Mouse (Mus musculus) limb, embryonic 13.5 days (tissue): ENCODE data around the gene Sirt4. TPM values are rescaled to one million over a fixed set of nuclear protein-coding genes. Genes with fewer than 3 reads are reported as not detected.
A peak's percentile ranks its signal among the peaks of the same experiment; 100 is the strongest.

ENCODE experiments used
- ATAC-seq: fragments of 200-750 bp; cut with Nextera tagmentation; 2 replicates; pipeline ENCODE4 v1.8.0; 2017; ENCODE audit warnings: low read depth, moderate number of reproducible peaks, moderate TSS enrichment; ENCODE audit not compliant: low FRiP score
- H3K27ac ChIP-seq: fragments of 300-500 bp; sonication (generic); 2 replicates; pipeline ENCODE4 v1.5.1; 2015; ENCODE audit warnings: inconsistent platforms, mild to moderate bottlenecking, moderate library complexity
- H3K27me3 ChIP-seq: fragments of 300-500 bp; sonication (generic); 2 replicates; pipeline ENCODE4 v1.6.1; 2015; ENCODE audit warnings: mild to moderate bottlenecking, inconsistent platforms
- H3K36me3 ChIP-seq: fragments of 300-500 bp; sonication (generic); 2 replicates; pipeline ENCODE4 v1.6.1; 2015; ENCODE audit warnings: inconsistent platforms, mild to moderate bottlenecking, moderate library complexity
- H3K4me1 ChIP-seq: fragments of 300-500 bp; sonication (generic); 2 replicates; pipeline ENCODE4 v1.6.1; 2015; ENCODE audit warnings: inconsistent platforms
- H3K4me2 ChIP-seq: fragments of 300-500 bp; sonication (generic); replicated peaks from 2 replicates; pipeline ENCODE4 v1.6.1; 2015; ENCODE audit warnings: inconsistent platforms, mild to moderate bottlenecking, moderate library complexity
- H3K4me3 ChIP-seq: fragments of 300-500 bp; sonication (generic); 2 replicates; pipeline ENCODE4 v1.5.1; 2015; ENCODE audit warnings: moderate library complexity, mild to moderate bottlenecking, inconsistent platforms
- H3K9ac ChIP-seq: fragments of 300-500 bp; sonication (generic); 2 replicates; pipeline ENCODE4 v1.6.1; 2015; ENCODE audit warnings: mild to moderate bottlenecking, inconsistent platforms
- H3K9me3 ChIP-seq: fragments of 300-500 bp; sonication (generic); 2 replicates; pipeline ENCODE4 v1.6.1; 2016; ENCODE audit warnings: inconsistent platforms
- WGBS: fragments of 180-500 bp; shearing (Covaris S2); methylation state at CpG from one replicate; pipeline ENCODE4 v1.1.7; 2015; 5-methylcytosine and 5-hydroxymethylcytosine counted together
- polyA plus RNA-seq: library from polyadenylated mRNA; unstranded; fragments of >200 nt; fragmentation: Nextera tagmentation; extraction: Ambion mirVana; gene quantifications from 2 replicates; pipeline ENCODE4 v1.2.1, GENCODE M21; 2015

Sirt4 gene
- polyA plus RNA-seq, 1 experiment from 2014 or later: 27.5 TPM

DNA sequence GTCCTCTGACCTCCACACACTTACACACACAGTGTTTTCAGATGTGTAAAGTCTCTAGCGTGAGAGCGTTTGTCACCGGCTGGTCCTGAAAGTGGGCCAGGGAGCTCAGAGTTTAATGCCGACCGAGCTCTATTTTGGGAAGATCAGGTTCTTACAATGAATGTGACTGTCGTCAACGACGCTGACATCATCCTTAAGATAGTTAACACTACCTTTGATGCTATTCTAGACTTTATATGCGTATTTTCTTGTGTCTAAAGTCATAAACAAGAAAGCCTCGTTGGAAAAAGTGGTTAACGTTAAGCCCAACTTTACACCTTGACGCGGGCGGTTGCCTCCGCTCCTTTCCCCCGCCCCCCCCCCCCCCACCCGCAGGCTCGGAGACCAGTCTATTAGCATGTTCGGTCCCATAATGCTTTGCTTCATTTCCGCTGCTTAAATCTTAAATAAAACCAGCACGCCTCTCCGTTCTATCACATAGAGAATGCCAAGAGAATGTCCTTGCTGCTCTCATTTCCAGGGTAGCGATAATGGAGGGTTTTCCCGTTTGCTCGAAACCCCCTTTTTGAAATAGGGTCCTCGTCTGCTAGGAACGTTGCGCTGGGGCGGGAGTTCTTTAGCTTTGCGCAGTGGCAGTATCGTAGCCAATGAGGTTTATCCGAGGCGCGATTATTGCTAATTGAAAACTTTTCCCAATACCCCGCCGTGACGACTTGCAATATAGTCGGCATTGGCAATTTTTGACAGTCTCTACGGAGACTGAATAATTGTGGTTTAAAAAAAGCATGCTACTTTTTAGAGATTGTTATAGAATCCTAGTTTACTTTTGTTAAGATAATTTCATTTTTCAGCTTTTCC lies 4.5 kb upstream of the Sirt4 start:
- Histone ChIP-seq H3K4me2 (peak overlapping the region; percentile 65), H3K4me1 (peaks cover 40% of the 10 kb centered on the region), H3K4me3 (peak overlapping the region; percentile 39), H3K27me3 (no peaks in the 10 kb centered on the region), H3K27ac (peak overlapping the region; percentile 100), H3K36me3 (no peaks in the 10 kb centered on the region), H3K9me3 (no peaks in the 10 kb centered on the region), H3K9ac (peak overlapping the region; percentile 83)
- peak; percentile 62 for ATAC-seq
- under 1% methylated on average over 39 of the region's 39 CpGs for WGBS

DNA sequence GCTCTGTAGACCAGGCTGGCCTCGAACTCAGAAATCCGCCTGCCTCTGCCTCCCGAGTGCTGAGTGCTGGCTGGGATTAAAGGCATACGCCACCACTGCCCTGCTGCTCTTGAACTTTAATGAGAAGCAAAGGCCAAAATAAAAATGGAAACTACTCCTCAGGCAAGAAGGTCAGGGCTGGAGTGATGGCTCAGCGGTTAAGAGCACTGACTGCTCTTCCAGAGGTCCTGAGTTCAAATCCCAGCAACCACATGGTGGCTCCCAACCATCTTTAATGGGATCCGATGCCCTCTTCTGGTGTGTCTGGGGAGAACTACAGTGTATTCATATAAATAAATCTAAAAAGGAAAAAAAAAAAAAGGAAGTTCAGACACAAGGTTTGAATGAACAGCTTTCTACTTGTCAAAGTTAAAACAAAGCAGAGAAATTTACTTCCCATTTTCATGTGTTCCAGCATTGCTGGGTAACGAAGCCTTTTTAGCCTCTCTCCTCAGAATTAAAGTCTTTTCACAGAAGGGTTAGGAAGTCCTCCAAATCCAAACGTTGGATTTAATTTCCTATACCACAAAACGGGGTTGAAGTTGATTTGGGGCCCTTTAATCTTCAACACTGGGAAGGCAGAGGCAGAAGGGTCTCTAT lies 3.5 kb upstream of the Sirt4 start:
- no peak overlapping the region; the same call in 1 of the 2 replicates for H3K4me3 ChIP-seq
- 70% methylated on average over 9 of the region's 9 CpGs for WGBS
- H3K4me1 ChIP-seq: peaks cover 32% of the 10 kb centered on the region
- H3K4me2 ChIP-seq: peak overlapping the region; percentile 65; the same call in 1 of the 2 replicates
- no peak for ATAC-seq
- H3K9me3 ChIP-seq: no peaks in the 10 kb centered on the region
- no peak overlapping the region for H3K9ac ChIP-seq
- H3K36me3 ChIP-seq: no peaks in the 10 kb centered on the region
- no peak overlapping the region for H3K27ac ChIP-seq
- H3K27me3 ChIP-seq: peaks cover under 1% of the 10 kb centered on the region; the same call in 1 of the 2 replicates

DNA sequence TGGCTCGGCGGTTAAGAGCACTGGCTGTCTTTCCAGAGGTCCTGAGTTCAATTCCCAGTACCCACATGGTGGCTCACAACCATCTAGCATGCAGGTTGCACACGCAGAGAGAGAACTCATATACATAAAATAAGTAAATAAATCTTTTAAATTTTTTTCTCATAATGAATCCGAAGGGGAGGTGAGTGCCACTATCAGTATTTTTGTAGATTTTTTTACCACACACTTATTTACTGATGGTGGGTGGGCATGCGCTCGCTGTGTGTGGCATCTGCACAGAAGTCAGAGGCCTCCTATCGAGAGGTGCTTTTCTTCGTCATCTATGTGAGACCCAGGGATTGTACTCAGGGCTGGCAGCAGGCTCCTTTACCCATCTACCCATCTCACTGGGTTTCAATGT lies 2.8 kb upstream of the Sirt4 start:
- H3K27me3 ChIP-seq: peaks cover 7% of the 10 kb centered on the region
- no peak overlapping the region for H3K4me2 ChIP-seq
- no peak for ATAC-seq
- H3K4me1 ChIP-seq: peaks cover 33% of the 10 kb centered on the region
- H3K9ac ChIP-seq: no peak overlapping the region
- H3K36me3 ChIP-seq: 0 out of 2 replicates have a peak, but pooled peaks cover 1% of the 10 kb centered on the region
- 86% methylated on average over 8 of the region's 8 CpGs for WGBS
- H3K9me3 ChIP-seq: no peaks in the 10 kb centered on the region
- H3K4me3 ChIP-seq: no peak overlapping the region
- no peak overlapping the region for H3K27ac ChIP-seq

DNA sequence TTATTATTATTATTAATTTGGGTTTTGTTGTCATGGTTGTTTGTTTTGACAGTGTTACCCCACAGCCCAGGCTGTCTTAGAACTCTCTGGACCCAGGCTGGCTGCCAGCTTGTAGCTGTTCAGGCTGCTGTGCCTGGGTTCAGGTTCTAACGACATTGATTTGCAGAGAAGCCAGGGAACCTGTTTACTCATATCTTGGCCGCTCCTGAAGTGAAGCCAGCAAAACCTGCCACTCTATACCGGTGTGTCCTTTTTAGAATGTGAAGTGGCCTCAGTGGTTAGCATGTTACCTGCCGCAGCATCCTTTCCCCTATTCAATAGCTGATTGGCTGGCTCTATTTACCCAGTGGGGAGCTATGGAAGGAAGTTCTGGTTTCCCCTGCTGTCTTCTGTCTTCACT lies 2.2 kb upstream of the Sirt4 start:
- Histone ChIP-seq H3K9me3 (no peaks in the 10 kb centered on the region), H3K27ac (no peak overlapping the region), H3K36me3 (0 out of 2 replicates have a peak, but pooled peaks cover 3% of the 10 kb centered on the region), H3K9ac (no peak overlapping the region), H3K4me3 (no peak overlapping the region), H3K4me1 (peaks cover 29% of the 10 kb centered on the region), H3K27me3 (peaks cover 13% of the 10 kb centered on the region), H3K4me2 (no peak overlapping the region)
- ATAC-seq: no peak
- WGBS: 37% methylated on average over 4 of the region's 4 CpGs

DNA sequence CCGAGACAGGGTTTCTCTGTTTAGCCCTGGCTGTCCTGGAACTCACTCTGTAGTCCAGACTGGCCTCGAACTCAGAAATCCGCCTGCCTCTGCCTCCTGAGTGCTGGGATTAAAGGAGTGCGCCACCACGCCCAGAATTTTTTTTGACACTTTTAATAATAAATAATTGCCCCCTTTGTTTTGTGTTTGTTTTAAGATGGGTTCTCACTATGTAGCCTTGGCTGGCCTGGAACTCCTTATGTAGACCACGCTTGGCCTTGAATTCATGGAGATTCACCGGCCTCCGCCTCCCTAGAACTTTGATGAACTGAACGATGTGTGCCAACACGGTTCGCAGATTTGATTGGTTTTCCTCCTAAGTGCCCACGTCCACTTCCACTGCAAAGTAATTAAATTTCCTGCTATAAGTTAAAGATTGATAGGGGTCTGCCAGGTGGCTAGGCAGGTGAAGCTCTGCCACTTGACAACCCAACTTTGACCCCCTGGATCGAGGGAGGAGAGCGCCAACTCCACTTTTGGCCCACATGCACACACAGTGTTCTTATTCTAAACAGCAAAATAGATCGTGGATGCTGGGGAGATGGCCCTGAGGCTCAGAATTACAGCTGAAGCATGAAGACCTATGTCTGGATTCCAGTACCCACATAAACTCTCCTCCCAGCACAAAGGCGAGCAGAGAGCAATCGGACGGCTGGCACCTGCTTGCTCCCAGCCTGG lies 1.1 kb upstream of the Sirt4 start:
- H3K4me3 ChIP-seq: no peak overlapping the region
- 85% methylated on average over 18 of the region's 18 CpGs for WGBS
- H3K4me1 ChIP-seq: peaks cover 18% of the 10 kb centered on the region
- no peak overlapping the region for H3K9ac ChIP-seq
- H3K27me3 ChIP-seq: peaks cover 19% of the 10 kb centered on the region
- H3K9me3 ChIP-seq: no peaks in the 10 kb centered on the region
- no peak overlapping the region for H3K4me2 ChIP-seq
- H3K36me3 ChIP-seq: 0 out of 2 replicates have a peak, but pooled peaks cover 3% of the 10 kb centered on the region
- no peak overlapping the region for H3K27ac ChIP-seq
- no peak for ATAC-seq

DNA sequence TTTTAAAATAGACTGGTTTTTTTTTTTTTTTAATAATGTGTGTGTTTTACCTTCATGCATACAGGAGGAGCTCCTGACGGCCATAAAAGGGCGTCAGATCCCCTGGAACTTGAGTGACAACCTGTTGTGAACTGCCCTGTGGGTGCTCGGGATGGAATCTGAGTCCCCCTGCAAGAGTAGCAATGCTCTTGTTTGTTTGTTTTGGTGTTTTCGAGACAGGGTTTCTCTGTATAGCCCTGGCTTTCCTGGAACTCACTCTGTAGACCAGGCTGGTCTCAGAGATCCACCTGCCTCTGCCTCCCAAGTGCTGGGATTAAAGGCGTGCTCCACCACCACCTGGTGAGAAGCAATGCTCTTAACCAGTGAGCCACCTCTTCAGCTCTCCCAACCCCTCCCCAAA lies 471 bp upstream of the Sirt4 start:
- H3K9me3 ChIP-seq: no peaks in the 10 kb centered on the region
- ATAC-seq: no peak
- 67% methylated on average over 5 of the region's 5 CpGs for WGBS
- H3K9ac ChIP-seq: peak overlapping the region; percentile 65
- H3K36me3 ChIP-seq: peaks cover 7% of the 10 kb centered on the region
- H3K4me1 ChIP-seq: peaks cover 21% of the 10 kb centered on the region
- peaks cover 23% of the 10 kb centered on the region for H3K27me3 ChIP-seq
- H3K4me2 ChIP-seq: peak overlapping the region; percentile 71
- H3K4me3 ChIP-seq: peak overlapping the region; percentile 51
- H3K27ac ChIP-seq: no peak overlapping the region

DNA sequence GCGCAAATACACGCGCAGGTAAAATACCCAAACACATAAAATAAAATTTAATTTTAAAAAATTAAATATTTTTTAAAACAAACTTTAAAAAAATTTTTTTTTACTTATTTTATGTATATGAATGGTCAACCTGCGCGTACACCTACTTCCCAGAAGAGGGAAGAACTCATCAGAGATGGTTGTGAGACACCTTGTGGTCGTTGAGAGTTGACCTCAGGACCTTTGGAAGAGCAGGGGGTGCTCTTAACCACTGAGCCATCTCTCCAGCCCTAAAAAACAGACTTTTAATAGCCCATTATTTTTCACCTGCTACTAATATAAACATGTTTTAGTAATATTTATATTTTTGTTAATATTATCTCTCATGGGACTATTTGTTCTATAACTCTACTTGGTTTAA lies 1.1 kb downstream of the Sirt4 start:
- Histone ChIP-seq H3K27me3 (peaks cover 30% of the 10 kb centered on the region), H3K4me2 (peak overlapping the region; percentile 50; the same call in 1 of the 2 replicates), H3K36me3 (peaks cover 17% of the 10 kb centered on the region), H3K9me3 (no peaks in the 10 kb centered on the region), H3K27ac (no peak overlapping the region), H3K9ac (no peak overlapping the region), H3K4me1 (peaks cover 17% of the 10 kb centered on the region), H3K4me3 (no peak overlapping the region)
- no peak for ATAC-seq
- WGBS: 39% methylated on average over 6 of the region's 6 CpGs

DNA sequence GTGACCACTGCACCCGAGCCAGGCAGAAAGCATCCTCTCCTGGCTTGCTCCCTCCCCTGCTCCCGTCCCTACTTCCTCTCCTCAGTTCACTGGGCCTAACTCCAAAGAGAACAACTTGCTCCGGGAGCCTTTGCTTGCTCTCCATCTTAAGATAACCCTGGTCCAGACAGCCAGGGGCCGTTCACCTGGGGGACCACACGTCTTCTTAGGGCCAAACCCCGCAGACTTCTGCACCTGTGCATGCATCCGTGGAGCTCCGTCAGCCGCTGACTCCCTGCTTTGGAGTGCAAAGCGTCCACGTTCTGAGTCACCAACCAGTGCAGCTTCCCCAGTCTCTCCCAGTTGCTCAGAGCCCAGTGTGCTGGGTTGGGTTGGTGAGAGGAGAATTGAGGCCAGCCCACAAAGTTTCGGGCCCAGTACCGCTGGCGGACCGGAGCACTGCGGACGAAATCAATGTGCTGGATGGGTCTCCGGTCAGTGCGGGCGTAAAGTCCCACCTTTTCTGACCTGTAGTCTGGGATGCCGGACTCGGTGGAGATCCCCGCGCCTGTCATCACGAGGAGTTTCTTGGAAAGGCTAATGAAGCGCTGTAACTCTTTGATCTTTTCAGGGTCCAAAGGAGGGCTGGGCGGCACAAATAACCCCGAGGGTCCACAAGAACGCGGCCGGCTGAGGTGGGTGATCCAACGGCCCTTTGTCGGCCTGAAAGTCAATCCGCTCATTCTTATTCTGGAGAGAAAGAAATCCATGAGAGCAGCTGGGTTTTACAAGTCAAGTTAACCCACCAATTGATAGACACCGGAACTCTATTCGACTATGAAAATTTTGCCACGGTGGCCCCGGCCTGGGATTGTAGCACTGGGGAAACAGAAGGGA lies 1.9 kb downstream of the Sirt4 start:
- Histone ChIP-seq H3K4me1 (peaks cover 17% of the 10 kb centered on the region), H3K36me3 (peaks cover 18% of the 10 kb centered on the region), H3K4me2 (peak overlapping the region; percentile 50), H3K9ac (peak overlapping the region; percentile 31), H3K27ac (no peak overlapping the region), H3K4me3 (peak overlapping the region; percentile 25), H3K27me3 (peaks cover 30% of the 10 kb centered on the region), H3K9me3 (no peaks in the 10 kb centered on the region)
- no peak for ATAC-seq
- 34% methylated on average over 38 of the region's 38 CpGs for WGBS

DNA sequence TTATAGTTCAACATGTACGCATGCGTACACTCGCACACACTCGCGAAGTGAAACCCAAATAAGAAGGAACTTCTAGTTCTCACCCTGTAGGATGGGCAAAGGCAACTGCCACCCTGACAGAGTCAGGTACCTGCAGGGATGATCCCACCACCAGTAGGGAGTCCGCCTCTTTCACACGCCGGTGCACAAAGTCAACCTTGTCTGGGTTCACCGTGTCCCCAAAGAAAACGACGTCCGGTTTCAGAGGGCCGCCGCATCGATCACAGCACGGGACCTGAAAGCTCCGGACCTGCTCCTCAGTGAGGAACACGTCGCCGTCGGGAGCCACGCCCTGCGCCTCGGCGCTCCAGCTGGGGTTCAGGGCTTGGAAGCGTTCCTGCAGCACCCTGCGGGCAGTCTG lies 4.4 kb downstream of the Sirt4 start:
- peak overlapping the region; percentile 56 for H3K4me2 ChIP-seq
- peaks cover 27% of the 10 kb centered on the region for H3K4me1 ChIP-seq
- H3K27ac ChIP-seq: no peak overlapping the region
- 18% methylated on average over 27 of the region's 27 CpGs for WGBS
- no peak for ATAC-seq
- peak overlapping the region; percentile 26 for H3K4me3 ChIP-seq
- no peaks in the 10 kb centered on the region for H3K9me3 ChIP-seq
- H3K36me3 ChIP-seq: peaks cover 24% of the 10 kb centered on the region
- peaks cover 30% of the 10 kb centered on the region for H3K27me3 ChIP-seq
- peak overlapping the region; percentile 48; the same call in 1 of the 2 replicates for H3K9ac ChIP-seq

DNA sequence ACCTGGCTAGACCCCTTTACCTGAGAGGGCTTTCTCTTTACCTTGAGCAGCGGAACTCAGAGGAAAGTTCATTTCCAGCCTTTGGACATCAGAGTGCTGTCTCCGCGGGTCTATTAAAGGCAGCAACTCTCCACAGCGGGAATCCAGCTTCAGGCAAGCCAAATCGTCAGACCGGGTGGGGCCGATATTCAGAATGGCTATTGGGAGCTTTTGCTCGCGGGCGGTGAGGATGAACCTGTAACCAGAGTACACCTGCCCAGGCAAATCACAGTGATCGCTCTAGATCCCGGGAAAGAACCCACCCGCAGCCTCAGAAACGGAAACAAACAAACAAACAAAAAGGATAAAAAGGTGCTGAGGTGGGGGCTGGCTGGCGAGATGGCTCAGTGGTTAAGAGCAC lies 5.0 kb downstream of the Sirt4 start:
- H3K9ac ChIP-seq: no peak overlapping the region
- peaks cover 24% of the 10 kb centered on the region for H3K36me3 ChIP-seq
- no peak overlapping the region for H3K4me3 ChIP-seq
- peaks cover 30% of the 10 kb centered on the region for H3K27me3 ChIP-seq
- 40% methylated on average over 15 of the region's 15 CpGs for WGBS
- no peaks in the 10 kb centered on the region for H3K9me3 ChIP-seq
- peak overlapping the region; percentile 56; the same call in 1 of the 2 replicates for H3K4me2 ChIP-seq
- peaks cover 24% of the 10 kb centered on the region for H3K4me1 ChIP-seq
- H3K27ac ChIP-seq: no peak overlapping the region
- ATAC-seq: no peak

DNA sequence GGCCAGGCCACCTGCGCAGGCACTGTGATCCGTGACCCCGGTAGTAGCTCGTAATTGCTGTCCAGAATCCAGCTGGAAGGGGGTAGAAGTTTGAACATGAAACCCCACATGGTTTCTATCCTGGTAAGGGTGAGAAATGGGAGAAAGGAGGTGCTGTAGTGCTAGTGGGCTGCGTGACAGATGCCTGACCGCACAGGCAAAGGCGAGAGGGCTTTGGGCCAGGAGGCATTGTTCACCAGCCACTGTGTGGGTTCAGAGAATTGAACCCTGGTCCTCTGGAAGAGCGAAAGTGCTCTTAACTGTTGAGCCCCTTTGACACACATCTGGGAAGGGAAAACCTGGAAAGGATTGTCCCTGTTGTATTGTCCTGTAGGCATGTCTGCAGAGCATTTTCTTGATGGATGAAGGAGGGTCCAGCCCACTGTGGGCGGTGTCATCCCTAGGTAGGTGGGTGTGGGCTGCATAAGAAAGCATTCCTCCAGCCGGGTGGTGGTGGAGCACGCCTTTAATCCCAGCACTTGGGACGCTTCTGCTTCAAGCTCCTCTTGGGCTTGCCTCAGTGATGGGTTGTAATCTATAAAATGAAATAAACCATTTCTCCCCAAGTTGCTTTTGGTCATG lies 8.3 kb downstream of the Sirt4 start:
- peak; percentile 29; the same call in 1 of the 2 replicates for ATAC-seq
- Histone ChIP-seq H3K9me3 (no peaks in the 10 kb centered on the region), H3K27ac (no peak overlapping the region), H3K9ac (peak overlapping the region; percentile 51; the same call in 1 of the 2 replicates), H3K4me3 (peak overlapping the region; percentile 43), H3K27me3 (peaks cover 14% of the 10 kb centered on the region), H3K36me3 (peaks cover 21% of the 10 kb centered on the region), H3K4me1 (peaks cover 14% of the 10 kb centered on the region), H3K4me2 (peak overlapping the region; percentile 63)
- 31% methylated on average over 12 of the region's 12 CpGs for WGBS
